Mouse (Mus musculus) NIH3T3 (cell line): ENCODE results near the gene Pfas.
"Not testable (repeated sequence)": the region's sequence is repeated elsewhere in the genome, so short reads cannot be mapped to it uniquely, and the experiment has no call there.

Experiments
- DNase-seq: peaks from one replicate; pipeline ENCODE4 v3.0.0-alpha.2; 2012; ENCODE audit warnings: low read depth

Gene Pfas

GRCm38 (mm10) chr11:68970232-68970631, 38.0 kb downstream of the Pfas start:
- no peak for DNase-seq

GRCm38 (mm10) chr11:68968752-68969151, 39.5 kb downstream of the Pfas start:
- no peak for DNase-seq

GRCm38 (mm10) chr11:68967337-68968282, 40.6 kb downstream of the Pfas start, which contains the start of gene Slc25a35:
Slc25a35 (plus strand) TSS chr11:68968131.
- peak; percentile 94 for DNase-seq

- no peak for DNase-seq
Measured at GRCm38 (mm10) chr11:68966554-68966953, 41.7 kb downstream of the Pfas start.

- peak; percentile 82 for DNase-seq
Measured at GRCm38 (mm10) chr11:68965845-68966244, 42.4 kb downstream of the Pfas start.

- DNase-seq = no peak
Measured at GRCm38 (mm10) chr11:68965050-68965449, 43.2 kb downstream of the Pfas start.

GRCm38 (mm10) chr11:68963405-68963804, 44.9 kb downstream of the Pfas start:
- no peak for DNase-seq

GRCm38 (mm10) chr11:68962159-68962558, 46.1 kb downstream of the Pfas start:
- DNase-seq = not testable (repeated sequence)

- peak; percentile 69 for DNase-seq
Measured at GRCm38 (mm10) chr11:68961596-68961995, 46.7 kb downstream of the Pfas start.

GRCm38 (mm10) chr11:68957971-68958370, 50.3 kb downstream of the Pfas start:
- no peak for DNase-seq

GRCm38 (mm10) chr11:68957308-68957707, 51.0 kb downstream of the Pfas start, which contains the start of gene Arhgef15:
Arhgef15 (minus strand) TSS chr11:68957480.
- no peak for DNase-seq

- no peak for DNase-seq
Measured at GRCm38 (mm10) chr11:68956697-68957096, 51.6 kb downstream of the Pfas start.

GRCm38 (mm10) chr11:68956107-68956506, 52.2 kb downstream of the Pfas start:
- DNase-seq = no peak

- no peak for DNase-seq
Measured at GRCm38 (mm10) chr11:68955473-68955872, 52.8 kb downstream of the Pfas start.

GRCm38 (mm10) chr11:68954408-68954807, 53.9 kb downstream of the Pfas start:
- no peak for DNase-seq

GRCm38 (mm10) chr11:68953903-68954302, 54.4 kb downstream of the Pfas start:
- DNase-seq = no peak

- peak; percentile 29 for DNase-seq
Measured at GRCm38 (mm10) chr11:68947542-68947993, 60.7 kb downstream of the Pfas start.

GRCm38 (mm10) chr11:68946806-68947440, 61.3 kb downstream of the Pfas start:
- DNase-seq = peak; percentile 93

GRCm38 (mm10) chr11:68946001-68946400, 62.3 kb downstream of the Pfas start:
- peak; percentile 85 for DNase-seq

GRCm38 (mm10) chr11:68945245-68945644, 63.0 kb downstream of the Pfas start:
- no peak for DNase-seq

- no peak for DNase-seq
Measured at GRCm38 (mm10) chr11:68942731-68943130, 65.5 kb downstream of the Pfas start.

GRCm38 (mm10) chr11:68940516-68940915, 67.7 kb downstream of the Pfas start:
- no peak for DNase-seq
